Mouse (Mus musculus): ENCODE measurements around the gene Psg18. TPM values are rescaled to one million over a fixed set of nuclear protein-coding genes. Genes with fewer than 3 reads are reported as not detected.
"Not testable (repeated sequence)": the region's sequence is repeated elsewhere in the genome, so short reads cannot be mapped to it uniquely, and the experiment has no call there.

Psg18 gene
- polyA plus RNA-seq (2015; fragmentation: Nextera tagmentation; extraction: Ambion mirVana), result not detected in 2 replicates

- WGBS, result 65% methylated on average over 3 of the region's 3 CpGs
- H3K4me2 ChIP-seq; H3K27me3 ChIP-seq; H3K9me3 ChIP-seq; ATAC-seq (ENCODE audit: insufficient number of reproducible peaks, low FRiP score, low TSS enrichment, low read depth); H3K36me3 ChIP-seq; H3K9ac ChIP-seq; H3K4me1 ChIP-seq; H3K4me3 ChIP-seq; H3K27ac ChIP-seq: not testable (repeated sequence)
Measured at GRCm38 (mm10) chr7:18354909-18355308, at the start of gene Psg18. TSS of gene Psg18 (minus strand) at chr7:18355009.

GRCm38 (mm10) chr7:18403407-18403806, 48.6 kb upstream of the Psg18 start:
- Histone ChIP-seq H3K36me3 (no peaks in the 10 kb centered on the region), H3K4me2 (no peak overlapping the region), H3K4me3 (no peak overlapping the region), H3K9ac (no peak overlapping the region), H3K27ac (no peak overlapping the region), H3K27me3 (no peaks in the 10 kb centered on the region), H3K9me3 (peaks cover 15% of the 10 kb centered on the region; the same call in 1 of the 2 replicates), H3K4me1 (no peaks in the 10 kb centered on the region)
- 37% methylated on average over 10 of the region's 11 CpGs for WGBS
- ATAC-seq (ENCODE audit: insufficient number of reproducible peaks, low FRiP score, low TSS enrichment, low read depth), result no peak

DNA sequence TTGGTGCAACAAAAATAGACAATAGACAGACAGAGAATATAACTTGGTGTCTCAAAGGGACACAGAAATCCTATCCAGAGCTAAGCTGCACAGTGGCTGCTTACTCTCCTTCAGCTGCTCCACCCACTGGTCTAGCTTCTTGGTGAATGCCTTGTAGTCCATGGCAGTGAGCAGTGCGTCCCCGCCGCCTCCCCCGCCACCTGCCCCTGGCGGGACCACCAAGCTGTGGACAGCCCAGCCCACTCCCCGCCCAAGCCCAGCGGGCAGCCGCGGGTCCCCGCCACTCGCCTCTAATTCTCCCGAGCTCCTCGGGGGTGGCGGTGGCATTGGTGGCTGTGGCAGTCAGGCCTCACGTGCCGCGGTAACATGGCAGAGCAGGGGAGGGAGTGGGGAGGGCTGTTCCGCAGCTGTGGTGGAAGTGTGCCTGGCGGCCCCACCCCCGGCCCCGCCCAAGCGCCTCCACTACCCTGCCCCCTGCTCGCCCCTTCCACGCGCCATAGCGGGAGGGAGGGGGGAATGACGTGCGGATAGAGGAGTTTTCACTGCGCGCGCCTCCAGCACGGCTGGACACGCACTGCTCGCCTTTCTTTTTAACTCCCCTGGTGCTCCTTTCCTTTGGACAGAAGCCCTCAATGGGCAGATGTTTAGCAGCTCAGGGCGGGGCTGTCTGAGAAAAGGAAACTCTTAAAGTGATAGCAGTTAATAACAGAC, 47.9 kb upstream of the Psg18 start:
- H3K4me3 ChIP-seq, result 0 out of 2 replicates have a peak overlapping the region, but pooled peaks have one; percentile 8
- H3K4me2 ChIP-seq, result no peak overlapping the region
- H3K9me3 ChIP-seq, result peaks cover 13% of the 10 kb centered on the region; the same call in 1 of the 2 replicates
- 38% methylated on average over 26 of the region's 35 CpGs for WGBS
- no peak overlapping the region for H3K9ac ChIP-seq
- no peaks in the 10 kb centered on the region for H3K36me3 ChIP-seq
- no peaks in the 10 kb centered on the region for H3K27me3 ChIP-seq
- H3K27ac ChIP-seq, result no peak overlapping the region
- no peaks in the 10 kb centered on the region for H3K4me1 ChIP-seq
- no peak for ATAC-seq (ENCODE audit: insufficient number of reproducible peaks, low FRiP score, low TSS enrichment, low read depth)

DNA sequence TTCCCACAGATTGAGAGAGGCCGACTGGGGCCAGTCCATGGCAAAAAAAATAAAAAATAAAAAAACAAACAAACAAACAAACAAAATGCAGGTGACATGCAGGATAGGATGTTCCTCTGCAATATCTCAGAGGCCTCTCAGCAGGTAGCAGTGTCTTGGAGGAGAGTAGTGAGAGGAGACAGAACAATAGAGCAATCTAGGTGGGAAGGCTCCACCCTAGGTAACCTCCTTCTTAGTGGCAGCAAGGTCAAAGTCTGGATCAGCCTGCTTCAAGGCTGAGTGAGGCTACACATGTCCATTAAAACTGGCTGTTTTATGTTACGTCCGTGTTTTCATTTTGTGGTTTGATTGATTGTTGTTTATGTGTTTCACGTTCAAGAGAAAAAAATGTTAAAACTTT, 36.7 kb upstream of the Psg18 start:
- not testable (repeated sequence) for H3K4me3 ChIP-seq; H3K27ac ChIP-seq; H3K4me1 ChIP-seq; H3K9ac ChIP-seq; ATAC-seq (ENCODE audit: insufficient number of reproducible peaks, low FRiP score, low TSS enrichment, low read depth); H3K36me3 ChIP-seq; H3K4me2 ChIP-seq; H3K9me3 ChIP-seq; H3K27me3 ChIP-seq
- WGBS, result 77% methylated on average over 4 of the region's 4 CpGs

DNA sequence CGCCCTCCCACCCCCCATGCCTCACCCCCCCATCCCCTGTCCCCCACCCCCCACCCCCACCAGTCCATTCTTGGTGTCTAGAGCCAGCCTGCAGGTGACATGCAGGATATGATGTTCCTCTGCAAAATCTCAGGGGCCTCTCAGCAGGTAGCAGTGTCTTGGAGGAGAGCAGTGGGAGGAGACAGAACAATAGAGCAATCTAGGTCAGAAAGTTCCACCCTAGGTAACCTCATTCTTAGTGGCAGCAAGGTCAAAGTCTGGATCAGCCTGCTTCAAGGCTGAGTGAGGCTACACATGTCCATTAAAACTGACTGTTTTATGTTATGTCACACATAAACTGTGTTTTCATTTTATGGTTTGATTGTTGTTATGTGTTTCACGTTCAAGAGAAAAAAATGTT, 23.5 kb upstream of the Psg18 start:
- Histone ChIP-seq H3K27ac (no peak overlapping the region), H3K4me1 (no peaks in the 10 kb centered on the region), H3K9me3 (peaks cover 10% of the 10 kb centered on the region; the same call in 1 of the 2 replicates), H3K36me3 (no peaks in the 10 kb centered on the region), H3K4me3 (no peak overlapping the region), H3K9ac (no peak overlapping the region), H3K27me3 (no peaks in the 10 kb centered on the region), H3K4me2 (no peak overlapping the region)
- no peak for ATAC-seq (ENCODE audit: insufficient number of reproducible peaks, low FRiP score, low TSS enrichment, low read depth)
- WGBS, result 54% methylated on average over 2 of the region's 2 CpGs

DNA sequence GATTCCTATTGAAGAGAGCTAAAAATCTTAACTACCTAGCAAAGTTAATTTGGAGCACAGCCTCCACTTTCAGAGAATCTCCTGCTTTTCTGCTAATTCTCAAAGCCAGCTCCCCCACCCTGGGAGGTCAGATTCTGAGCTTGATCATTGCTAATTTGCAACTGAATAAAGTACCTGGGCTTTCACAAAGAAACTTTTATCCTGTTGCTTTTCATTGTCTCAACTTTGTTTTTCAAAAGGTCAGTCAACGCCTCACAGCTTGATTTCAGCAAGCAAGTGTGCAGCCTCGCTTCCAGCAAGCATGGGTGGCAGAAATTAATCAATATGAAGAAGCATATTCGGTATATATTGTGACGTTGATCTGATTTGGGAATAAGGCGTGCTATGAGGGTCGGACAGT, 19.4 kb downstream of the Psg18 start:
- not testable (repeated sequence) for H3K4me1 ChIP-seq; H3K9ac ChIP-seq; ATAC-seq (ENCODE audit: insufficient number of reproducible peaks, low FRiP score, low TSS enrichment, low read depth); H3K36me3 ChIP-seq; H3K4me2 ChIP-seq; H3K4me3 ChIP-seq; H3K27me3 ChIP-seq; H3K27ac ChIP-seq; H3K9me3 ChIP-seq
- 77% methylated on average over 6 of the region's 6 CpGs for WGBS

Other genes with a start within 250 kb of the Psg18 start
- gene Igfl3, start 178.5 kb downstream of the Psg18 start, polyA plus RNA-seq (2015; fragmentation: Nextera tagmentation; extraction: Ambion mirVana), result not detected in 2 replicates
- 0.45 and 0.67 TPM in 2 replicates for gene Mill1, start 109.7 kb downstream of the Psg18 start, polyA plus RNA-seq (2015; fragmentation: Nextera tagmentation; extraction: Ambion mirVana)
- not detected in 2 replicates for gene Psg28, start 77.0 kb upstream of the Psg18 start, polyA plus RNA-seq (2015; fragmentation: Nextera tagmentation; extraction: Ambion mirVana)
- gene Psg26, start 129.2 kb upstream of the Psg18 start, polyA plus RNA-seq (2015; fragmentation: Nextera tagmentation; extraction: Ambion mirVana), result not detected in 2 replicates
- gene Psg25, start 177.3 kb upstream of the Psg18 start, polyA plus RNA-seq (2015; fragmentation: Nextera tagmentation; extraction: Ambion mirVana), result not detected in 2 replicates
- not detected in 2 replicates for gene Psg27, start 212.3 kb upstream of the Psg18 start, polyA plus RNA-seq (2015; fragmentation: Nextera tagmentation; extraction: Ambion mirVana)